Mouse (Mus musculus): ENCODE measurements at regions not wholly inside any gene's neighbourhood (a gene's known extent, or its start where the extent isn't known, plus 50 kb on each side); places are given as distances from the start of the nearest gene placed in this dataset.

DNA sequence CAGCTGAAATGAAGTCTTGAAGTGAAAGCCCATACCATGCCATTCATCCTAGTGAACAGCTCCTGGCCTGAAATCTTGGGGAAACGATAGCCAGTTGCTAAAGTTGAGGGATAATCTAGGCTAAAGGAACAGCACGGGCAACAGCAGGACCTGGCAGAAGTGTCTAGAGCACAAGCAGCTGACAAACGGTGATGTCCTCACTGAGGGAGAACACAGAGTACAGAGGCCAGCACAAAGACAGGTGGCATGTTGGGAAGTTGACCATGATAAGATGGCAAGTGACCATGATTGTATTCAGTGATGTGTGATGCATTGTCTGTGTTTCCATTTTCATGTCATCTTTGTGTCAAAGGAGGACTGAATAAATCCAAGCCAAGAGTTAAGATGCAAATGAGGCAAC is 212.4 kb upstream of the Ntm start:
- no peak for DNase-seq (ENCODE audit: low read depth, low spot score)

GRCm38 (mm10) chr9:30183409-30183808 is 220.5 kb upstream of the Ntm start:
- DNase-seq (ENCODE audit: low read depth, low spot score), result no peak

- DNase-seq (ENCODE audit: low read depth, low spot score), result no peak
Observed at GRCm38 (mm10) chr9:30184996-30185763, 222.2 kb upstream of the Ntm start.

DNA sequence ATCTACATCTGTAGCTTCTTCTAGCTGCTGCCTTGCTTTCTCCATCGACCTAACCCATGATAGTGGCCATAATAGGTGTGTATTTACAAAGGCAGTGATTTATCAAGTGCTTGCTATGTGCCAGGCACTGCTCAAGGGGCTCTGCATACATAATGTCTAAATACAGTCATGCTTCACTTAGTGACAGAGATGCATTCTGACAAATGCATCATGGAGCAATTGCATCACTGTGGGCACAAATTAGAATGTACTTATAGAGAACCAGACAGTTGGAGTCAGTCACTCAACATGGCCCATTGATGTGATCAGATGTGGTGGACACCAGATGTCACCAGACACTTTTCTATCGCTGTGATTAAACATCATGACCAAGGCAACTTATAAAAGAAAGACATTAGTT is 223.3 kb upstream of the Ntm start:
- DNase-seq (ENCODE audit: low read depth, low spot score), result no peak

- no peak for DNase-seq (ENCODE audit: low read depth, low spot score)
Observed at GRCm38 (mm10) chr9:30190078-30190477, 227.1 kb upstream of the Ntm start.

DNA sequence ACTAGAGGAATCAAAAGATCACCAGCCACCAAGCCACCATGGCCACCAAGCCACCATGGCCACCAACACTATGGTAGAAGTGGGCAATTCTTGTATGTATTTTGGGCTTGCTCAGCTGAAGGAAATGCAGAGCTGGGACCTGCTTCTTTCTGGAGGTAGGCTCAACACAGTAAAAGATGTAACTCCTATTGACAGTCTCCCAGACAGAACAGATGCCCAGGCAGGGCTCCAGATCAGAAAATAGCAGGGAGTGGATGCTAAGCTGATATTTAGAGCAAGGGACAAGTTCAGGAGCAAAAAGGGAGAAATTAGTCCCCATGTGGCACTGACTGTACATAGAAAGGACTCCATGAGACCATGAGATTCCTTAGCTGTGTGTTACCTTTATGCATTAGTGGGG is 228.2 kb upstream of the Ntm start:
- DNase-seq (ENCODE audit: low read depth, low spot score), result no peak

- DNase-seq (ENCODE audit: low read depth, low spot score), result no peak
Observed at GRCm38 (mm10) chr9:30191902-30192301, 229.0 kb upstream of the Ntm start.

DNA sequence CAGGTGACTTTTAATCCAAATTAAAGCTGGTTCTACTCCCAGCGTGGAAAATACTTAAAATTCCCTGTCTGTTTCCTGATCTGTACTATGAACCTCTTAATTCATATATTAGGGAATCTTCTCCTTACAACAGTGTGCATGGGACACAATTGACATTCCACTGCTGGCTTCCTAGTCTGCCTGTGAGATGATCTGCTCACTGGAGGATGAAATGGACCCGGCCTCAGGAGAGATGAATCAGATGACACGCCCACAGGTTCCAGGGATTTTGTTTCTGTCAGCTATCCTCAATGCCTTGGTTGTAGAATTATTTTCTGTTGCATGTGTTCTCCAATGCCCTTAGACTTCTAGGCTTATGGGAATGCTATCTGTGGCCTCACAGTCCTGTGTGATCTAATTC is 231.9 kb upstream of the Ntm start:
- DNase-seq (ENCODE audit: low read depth, low spot score), result no peak

GRCm38 (mm10) chr9:30202411-30202810 is 224.5 kb upstream of the Snx19 start:
- no peak for DNase-seq (ENCODE audit: low read depth, low spot score)

- DNase-seq (ENCODE audit: low read depth, low spot score), result no peak
Observed at GRCm38 (mm10) chr9:30207631-30208030, 219.3 kb upstream of the Snx19 start.

- no peak for DNase-seq (ENCODE audit: low read depth, low spot score)
Observed at GRCm38 (mm10) chr9:30209806-30210205, 217.1 kb upstream of the Snx19 start.

DNA sequence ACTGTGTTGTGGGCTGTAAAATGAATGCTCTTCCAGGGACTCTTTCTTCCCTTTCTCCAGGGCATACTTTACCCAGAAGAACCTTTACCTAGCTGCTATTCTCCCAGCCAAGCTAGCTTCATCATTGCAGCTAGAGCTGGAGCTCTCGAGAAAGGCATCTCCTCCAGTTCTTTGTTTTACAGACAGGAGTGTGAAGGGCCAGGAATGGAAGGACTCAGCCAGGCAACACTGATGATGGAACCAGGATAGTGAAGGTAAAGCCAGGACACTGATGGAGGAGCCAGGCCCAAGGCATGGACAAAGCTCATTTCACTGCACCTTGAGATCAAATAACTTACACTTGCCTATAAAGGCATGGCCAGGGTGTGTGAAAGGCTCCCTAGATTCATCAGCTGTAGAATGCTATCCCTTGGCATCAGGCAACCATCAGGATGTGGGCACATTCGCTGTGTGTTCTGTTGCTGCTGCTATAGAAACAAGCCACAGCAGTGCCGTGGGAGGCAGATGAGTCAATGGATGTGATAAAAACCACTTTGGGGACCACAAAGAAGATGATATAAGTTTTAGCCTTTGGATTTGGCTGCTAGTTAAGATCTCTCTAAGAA is 214.3 kb upstream of the Snx19 start:
- DNase-seq (ENCODE audit: low read depth, low spot score), result no peak

- DNase-seq (ENCODE audit: low read depth, low spot score), result no peak
Observed at GRCm38 (mm10) chr9:30234501-30235163, 192.3 kb upstream of the Snx19 start.

GRCm38 (mm10) chr9:30235791-30236190 is 191.1 kb upstream of the Snx19 start:
- DNase-seq (ENCODE audit: low read depth, low spot score), result no peak

GRCm38 (mm10) chr9:30242107-30242506 is 184.8 kb upstream of the Snx19 start:
- DNase-seq (ENCODE audit: low read depth, low spot score), result no peak

GRCm38 (mm10) chr9:30264533-30265168 is 162.3 kb upstream of the Snx19 start:
- peak; percentile 61 for DNase-seq (ENCODE audit: low read depth, low spot score)

- DNase-seq (ENCODE audit: low read depth, low spot score), result no peak
Observed at GRCm38 (mm10) chr9:30271081-30271480, 155.8 kb upstream of the Snx19 start.

DNA sequence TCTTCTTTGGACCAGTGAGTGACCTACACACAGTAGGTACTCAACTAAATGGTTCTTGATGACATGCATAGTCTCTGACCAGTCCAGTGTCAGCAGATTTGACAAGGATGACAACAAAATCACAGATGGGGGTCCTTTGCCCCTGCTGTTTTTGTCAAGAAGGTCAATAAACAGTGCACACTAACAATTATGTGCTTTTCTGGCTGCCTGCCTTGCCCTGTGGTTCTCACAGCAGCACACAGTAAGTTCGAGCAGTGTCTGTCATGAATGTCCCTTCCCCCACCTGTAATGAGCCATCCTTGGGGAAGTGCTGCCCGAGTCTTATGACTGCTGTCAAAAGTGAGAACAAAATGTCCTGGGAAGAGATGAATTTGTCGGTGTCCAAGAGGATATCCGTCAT is 153.1 kb upstream of the Snx19 start:
- no peak for DNase-seq (ENCODE audit: low read depth, low spot score)

DNA sequence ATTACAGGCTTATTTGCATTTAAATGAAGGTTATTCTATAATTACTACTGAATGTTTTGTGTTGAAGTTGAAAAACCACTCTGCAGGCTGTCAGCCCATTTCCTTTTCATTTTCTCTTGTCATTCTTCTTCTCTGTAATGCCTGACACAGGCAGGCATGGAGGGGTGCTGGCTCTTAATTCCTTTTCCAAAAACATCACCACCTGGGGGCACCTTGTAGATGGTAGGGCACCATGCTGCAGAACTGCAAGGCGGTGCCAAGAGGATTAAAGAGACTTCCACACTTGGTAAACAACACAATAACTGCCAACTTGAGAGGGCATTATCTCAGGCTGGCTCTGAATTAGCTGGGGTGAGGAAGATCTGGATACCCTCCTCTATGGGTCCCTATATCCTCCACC is 148.7 kb upstream of the Snx19 start:
- no peak for DNase-seq (ENCODE audit: low read depth, low spot score)

- no peak for DNase-seq (ENCODE audit: low read depth, low spot score)
Observed at GRCm38 (mm10) chr9:30283080-30283770, 143.7 kb upstream of the Snx19 start.

- DNase-seq (ENCODE audit: low read depth, low spot score), result no peak
Observed at GRCm38 (mm10) chr9:30283771-30284148, 143.1 kb upstream of the Snx19 start.

Data from ES-CJ7 (cell line).